Mouse (Mus musculus) CD4-positive, CD25-positive, alpha-beta regulatory T cell (primary cell): Measurements from ENCODE around the gene Cog3. TPM values are rescaled to one million over a fixed set of nuclear protein-coding genes. Genes with fewer than 3 reads are reported as not detected.

Experiments
- polyA plus RNA-seq: library from polyadenylated mRNA; unstranded; fragments of 100-300 nt; shearing (Covaris generic); gene quantifications from one replicate; pipeline ENCODE4 v1.2.1, GENCODE M21; 2017

Gene Cog3
- 36.1 TPM for polyA plus RNA-seq

DNA sequence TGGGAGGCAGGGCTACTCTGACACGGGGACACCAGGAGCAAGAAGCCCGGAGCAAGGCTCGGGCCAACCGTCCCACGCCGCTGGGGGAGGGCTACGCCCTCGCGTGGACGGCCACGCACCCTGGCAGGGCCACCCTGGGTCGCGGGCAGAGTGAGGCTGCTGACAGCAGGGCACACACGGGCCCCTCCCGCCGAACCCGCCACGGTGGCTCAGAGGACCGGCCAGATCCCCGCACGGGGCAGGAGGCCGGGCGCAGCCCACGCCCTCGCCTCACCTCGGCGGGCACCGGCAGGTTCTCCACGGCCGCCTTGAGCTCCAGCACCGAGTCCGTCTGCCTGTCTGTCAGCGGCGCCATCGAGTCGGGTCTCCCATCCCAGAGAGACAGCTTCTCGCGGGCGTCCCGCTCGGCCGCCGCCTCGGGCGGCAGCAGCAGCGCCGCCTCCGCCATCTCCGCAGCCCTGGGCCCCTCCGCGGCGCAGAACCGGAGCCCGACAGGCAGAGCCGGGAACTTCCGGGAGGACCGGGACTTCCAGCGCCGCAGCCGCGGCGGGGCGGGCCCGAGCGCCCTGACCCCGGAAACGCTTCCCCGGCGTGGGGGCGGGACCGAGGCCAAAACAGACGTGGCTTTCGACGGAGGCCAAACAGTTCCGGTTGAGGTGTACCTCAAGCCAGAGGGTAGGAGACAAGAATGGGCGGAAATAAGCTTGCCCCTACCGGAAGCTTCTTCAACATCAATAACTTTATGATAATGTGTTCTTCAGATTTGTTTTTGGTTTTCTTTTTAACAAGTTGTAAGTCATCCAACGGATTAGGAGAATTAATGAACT lies at the start of gene Cog3:
Gene Cog3 (minus strand): TSS at position 527 of the 827 bp plus-strand sequence.

DNA sequence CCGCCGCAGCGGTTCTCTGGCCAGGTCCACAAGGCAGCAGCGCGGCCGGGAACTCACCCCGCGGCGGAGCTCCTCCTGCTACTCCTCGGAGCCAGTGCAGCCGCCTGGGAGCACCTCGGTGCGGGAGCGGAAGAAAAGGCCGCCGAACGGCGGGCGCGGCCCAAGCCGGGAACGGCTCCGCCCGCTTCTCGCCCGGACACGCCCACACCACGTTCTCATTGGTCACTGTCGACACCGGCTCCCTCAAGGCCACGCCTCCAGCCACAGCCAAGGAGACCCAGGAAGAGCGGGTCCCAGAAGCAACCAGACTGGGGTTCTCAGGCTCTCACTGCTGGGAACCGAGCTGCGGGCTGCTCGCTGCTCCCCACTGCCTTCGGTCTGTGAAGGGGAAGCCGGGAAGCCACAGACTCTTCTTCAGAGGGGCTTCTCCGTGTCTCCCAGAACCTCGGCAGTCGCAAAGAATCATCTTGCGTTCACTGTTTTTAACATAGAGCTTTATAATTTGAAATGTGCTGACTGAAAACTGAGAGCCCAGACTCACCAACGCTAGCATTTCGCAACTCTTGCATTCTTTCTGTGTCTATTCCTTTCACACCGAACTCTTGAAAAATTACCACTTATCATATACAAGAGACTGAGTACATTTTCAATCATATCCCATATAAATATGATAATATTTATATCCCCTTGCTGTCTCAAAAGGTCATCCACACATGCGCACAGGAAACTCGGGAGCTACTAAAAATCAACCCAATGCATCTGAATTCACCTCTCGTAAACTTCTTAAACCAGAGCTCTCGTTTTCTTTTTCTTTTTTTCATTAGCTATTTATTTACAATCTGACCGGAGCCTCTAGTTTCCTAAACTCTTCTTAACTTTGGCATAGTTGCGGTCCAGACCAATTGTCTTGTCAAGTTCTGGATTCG lies 32.8 kb upstream of the Cog3 start, which contains the start of gene Slc25a30:
Gene Slc25a30 (minus strand): TSS at position 170 of the 926 bp plus-strand sequence.

Other genes starting within 250 kb of the Cog3 start
- gene Spert, start 161.4 kb downstream of the Cog3 start, polyA plus RNA-seq: not detected
- not detected for gene Erich6b, start 112.3 kb downstream of the Cog3 start, polyA plus RNA-seq
- 11.7 TPM for gene Slc25a30, start 32.5 kb upstream of the Cog3 start, polyA plus RNA-seq
- gene Tpt1, start 90.6 kb upstream of the Cog3 start, polyA plus RNA-seq: 1,385 TPM
- gene Kctd4, start 200.5 kb upstream of the Cog3 start, polyA plus RNA-seq: 0.50 TPM